7 mouse cellular contexts compared by ENCODE assay signal in genomic region chr16:35982902-35983516, GRCm38 (mm10). TPM values are rescaled to one million over a fixed set of nuclear protein-coding genes. Genes with fewer than 3 reads are reported as not detected.
A peak's percentile ranks its signal among the peaks of the same experiment; 100 is the strongest.
DNase-seq lines count a peak whose midpoint lies in the region; ATAC-seq lines count a peak whose summit lies in the region.

No protein-coding gene starts in this region.

- peak; percentile 66 for ATAC-seq in granulocyte monocyte progenitor cell, adult 5-6 weeks (replicated peaks; ENCODE audit: poor library complexity, severe bottlenecking)
- ATAC-seq in midbrain, embryonic 13.5 days, result peak; percentile 97

- peak; percentile 96 for DNase-seq in adrenal gland, postnatal 10 days
- peak; percentile 95 for DNase-seq in embryonic facial prominence, embryonic 10.5 days (ENCODE audit: low spot score)
- peak; percentile 89 for DNase-seq in kidney, adult 11 months
- peak; percentile 93 for DNase-seq in limb, embryonic 10.5 days (ENCODE audit: low spot score)
- DNase-seq in spleen, adult 12 weeks (ENCODE audit: low spot score), result peak; percentile 94

- H3K27me3 ChIP-seq in embryonic facial prominence, embryonic 10.5 days (replicated peaks; ENCODE audit: low read depth, poor library complexity, severe bottlenecking), result no peaks in the 10 kb centered on the region
- H3K27me3 ChIP-seq in limb, embryonic 10.5 days (ENCODE audit: low read depth, poor library complexity, severe bottlenecking), result no peaks in the 10 kb centered on the region
- H3K27me3 ChIP-seq in midbrain, embryonic 13.5 days, result no peaks in the 10 kb centered on the region

- H3K9ac ChIP-seq in midbrain, embryonic 13.5 days (replicated peaks), result peak overlapping the region; percentile 95

- peak overlapping the region; percentile 69 for H3K4me2 ChIP-seq in midbrain, embryonic 13.5 days (replicated peaks)

- H3K36me3 ChIP-seq in embryonic facial prominence, embryonic 10.5 days (replicated peaks), result no peaks in the 10 kb centered on the region
- no peaks in the 10 kb centered on the region for H3K36me3 ChIP-seq in limb, embryonic 10.5 days
- no peaks in the 10 kb centered on the region for H3K36me3 ChIP-seq in midbrain, embryonic 13.5 days

- peaks cover 9% of the 10 kb centered on the region for H3K4me1 ChIP-seq in embryonic facial prominence, embryonic 10.5 days
- peaks cover 9% of the 10 kb centered on the region for H3K4me1 ChIP-seq in limb, embryonic 10.5 days
- H3K4me1 ChIP-seq in midbrain, embryonic 13.5 days (replicated peaks), result peaks cover 35% of the 10 kb centered on the region

- under 1% methylated on average over 54 of the region's 54 CpGs for WGBS in embryonic facial prominence, embryonic 10.5 days
- under 1% methylated on average over 54 of the region's 54 CpGs for WGBS in limb, embryonic 10.5 days
- WGBS in midbrain, embryonic 13.5 days, result under 1% methylated on average over 54 of the region's 54 CpGs

- H3K27ac ChIP-seq in embryonic facial prominence, embryonic 10.5 days (replicated peaks), result peak overlapping the region; percentile 98
- peak overlapping the region; percentile 97 for H3K27ac ChIP-seq in limb, embryonic 10.5 days
- peak overlapping the region; percentile 99 for H3K27ac ChIP-seq in midbrain, embryonic 13.5 days

- peak overlapping the region; percentile 93 for H3K4me3 ChIP-seq in embryonic facial prominence, embryonic 10.5 days
- peak overlapping the region; percentile 94 for H3K4me3 ChIP-seq in limb, embryonic 10.5 days
- H3K4me3 ChIP-seq in midbrain, embryonic 13.5 days (replicated peaks), result peak overlapping the region; percentile 85

- H3K9me3 ChIP-seq in embryonic facial prominence, embryonic 10.5 days, result 0 out of 2 replicates have a peak, but pooled peaks cover 3% of the 10 kb centered on the region
- H3K9me3 ChIP-seq in limb, embryonic 10.5 days (replicated peaks), result no peaks in the 10 kb centered on the region; the same call in 1 of the 2 replicates
- peaks cover 3% of the 10 kb centered on the region; the same call in 1 of the 2 replicates for H3K9me3 ChIP-seq in midbrain, embryonic 13.5 days

RNA-seq across cellular contexts. Expression of gene Kpna1, which starts 4.5 kb away (rescaled TPM):
- 10 to 100 TPM; 50.6 to 55.9 TPM for total RNA-seq in adrenal gland, postnatal 10 days (2021)
- polyA plus RNA-seq in embryonic facial prominence, embryonic 10.5 days (2016; fragmentation: Nextera tagmentation; extraction: Ambion mirVana), result 66.8 and 69.4 TPM in 2 replicates
- total RNA-seq in granulocyte monocyte progenitor cell, adult 5-6 weeks (2014; fragmentation: Nextera tagmentation), result 40.6 and 41.1 TPM in 2 replicates
- total RNA-seq in granulocyte monocyte progenitor cell, adult 5-6 weeks (2017), result 35.1 and 42.2 TPM in 2 replicates
- 58.0 and 59.0 TPM in 2 replicates for polyA plus RNA-seq in limb, embryonic 10.5 days (2016; fragmentation: Nextera tagmentation; extraction: Ambion mirVana)
- 79.8 and 84.1 TPM in 2 replicates for polyA plus RNA-seq in midbrain, embryonic 13.5 days (2015; fragmentation: Nextera tagmentation; extraction: Ambion mirVana)

RNA-seq across cellular contexts. Expression of gene Dtx3l, which starts 44.1 kb away (rescaled TPM):
- 10 to 100 TPM in 1 of 2 experiments, 1 to 10 TPM in 1; 8.7 to 10.1 TPM for total RNA-seq in adrenal gland, postnatal 10 days (2021)
- polyA plus RNA-seq in embryonic facial prominence, embryonic 10.5 days (2016; fragmentation: Nextera tagmentation; extraction: Ambion mirVana), result 2.3 and 2.8 TPM in 2 replicates
- total RNA-seq in granulocyte monocyte progenitor cell, adult 5-6 weeks (2014; fragmentation: Nextera tagmentation), result 21.9 and 28.5 TPM in 2 replicates
- total RNA-seq in granulocyte monocyte progenitor cell, adult 5-6 weeks (2017), result 29.4 and 36.2 TPM in 2 replicates
- polyA plus RNA-seq in limb, embryonic 10.5 days (2016; fragmentation: Nextera tagmentation; extraction: Ambion mirVana), result 1.8 and 2.7 TPM in 2 replicates
- polyA plus RNA-seq in midbrain, embryonic 13.5 days (2015; fragmentation: Nextera tagmentation; extraction: Ambion mirVana), result 1.3 and 1.4 TPM in 2 replicates

RNA-seq across cellular contexts. Expression of gene Parp9, which starts 44.7 kb away (rescaled TPM):
- 10 to 100 TPM; 12.5 to 16.4 TPM for total RNA-seq in adrenal gland, postnatal 10 days (2021)
- polyA plus RNA-seq in embryonic facial prominence, embryonic 10.5 days (2016; fragmentation: Nextera tagmentation; extraction: Ambion mirVana), result 2.1 and 2.5 TPM in 2 replicates
- 14.7 and 15.7 TPM in 2 replicates for total RNA-seq in granulocyte monocyte progenitor cell, adult 5-6 weeks (2014; fragmentation: Nextera tagmentation)
- total RNA-seq in granulocyte monocyte progenitor cell, adult 5-6 weeks (2017), result 20.4 and 24.1 TPM in 2 replicates
- 1.5 and 2.5 TPM in 2 replicates for polyA plus RNA-seq in limb, embryonic 10.5 days (2016; fragmentation: Nextera tagmentation; extraction: Ambion mirVana)
- polyA plus RNA-seq in midbrain, embryonic 13.5 days (2015; fragmentation: Nextera tagmentation; extraction: Ambion mirVana), result 1.5 and 1.8 TPM in 2 replicates

RNA-seq across cellular contexts. Expression of gene Wdr5b, which starts 58.0 kb away (rescaled TPM):
- total RNA-seq in adrenal gland, postnatal 10 days (2021), result 1 to 10 TPM; 4.3 to 5.3 TPM
- 7.8 and 8.7 TPM in 2 replicates for polyA plus RNA-seq in embryonic facial prominence, embryonic 10.5 days (2016; fragmentation: Nextera tagmentation; extraction: Ambion mirVana)
- total RNA-seq in granulocyte monocyte progenitor cell, adult 5-6 weeks (2014; fragmentation: Nextera tagmentation), result 6.0 and 7.8 TPM in 2 replicates
- 7.0 and 8.8 TPM in 2 replicates for total RNA-seq in granulocyte monocyte progenitor cell, adult 5-6 weeks (2017)
- 5.0 and 8.3 TPM in 2 replicates for polyA plus RNA-seq in limb, embryonic 10.5 days (2016; fragmentation: Nextera tagmentation; extraction: Ambion mirVana)
- 14.5 and 14.8 TPM in 2 replicates for polyA plus RNA-seq in midbrain, embryonic 13.5 days (2015; fragmentation: Nextera tagmentation; extraction: Ambion mirVana)

Comparison
In these comparisons a context has a peak if more than half of its experiments do, and no peak if none do; other contexts are left out.
1. Peak in every context shown above with its lines: DNase-seq, ATAC-seq, H3K4me3 ChIP-seq and H3K27ac ChIP-seq.